Mouse (Mus musculus) ES-E14 (cell line): Measurements from ENCODE around the gene Myo1c. TPM values are rescaled to one million over a fixed set of nuclear protein-coding genes. Genes with fewer than 3 reads are reported as not detected.

Source experiments
- DNase-seq: peaks from one replicate; pipeline ENCODE4 v3.0.0-alpha.2; 2013; ENCODE audit warnings: low read depth, low spot score
- H3K27ac ChIP-seq: 2 replicates; pipeline ENCODE4 v1.5.1; 2012; ENCODE audit warnings: low read depth, mild to moderate bottlenecking, low read length, moderate library complexity, mixed read lengths; ENCODE audit not compliant: poor library complexity, insufficient read depth, severe bottlenecking
- H3K36me3 ChIP-seq: 2 replicates; pipeline ENCODE4 v1.6.1; 2012; ENCODE audit warnings: mild to moderate bottlenecking, low read length, moderate library complexity, mixed read lengths; ENCODE audit not compliant: control insufficient read depth, poor library complexity, insufficient read depth, severe bottlenecking
- H3K4me1 ChIP-seq, 2 experiments: fragments of 150-350 bp in 1 of 2; sonication (generic) in 1 of 2; 2 replicates each; pipeline ENCODE4 v1.6.1; 2012; ENCODE audit warnings: low read length in 2 of 2, mild to moderate bottlenecking in 1 of 2, mixed read lengths in 1 of 2; ENCODE audit not compliant: control insufficient read depth in 2 of 2, insufficient read depth in 2 of 2, poor library complexity in 1 of 2
- H3K4me3 ChIP-seq, 2 experiments: fragments of 150-350 bp in 1 of 2; sonication (generic) in 1 of 2; 2 replicates each; pipeline ENCODE4 v1.5.1; 2012; ENCODE audit warnings: low read length in 2 of 2, low read depth in 1 of 2, mild to moderate bottlenecking in 1 of 2, mixed read lengths in 1 of 2; ENCODE audit not compliant: insufficient read depth in 1 of 2, poor library complexity in 1 of 2, severe bottlenecking in 1 of 2
- H3K9ac ChIP-seq: 2 replicates; pipeline ENCODE4 v1.6.1; 2012; ENCODE audit warnings: low read depth, mild to moderate bottlenecking, low read length, mixed read lengths; ENCODE audit not compliant: poor library complexity, insufficient read depth, severe bottlenecking
- H3K9me3 ChIP-seq: fragments of 150-350 bp; sonication (generic); 2 replicates; pipeline ENCODE4 v1.6.1; 2012; ENCODE audit warnings: low read depth, mild to moderate bottlenecking, low read length; ENCODE audit not compliant: control insufficient read depth, insufficient read depth
- CHD2 ChIP-seq: IDR thresholded peaks from 2 replicates; pipeline ENCODE4 v1.6.1; 2014; ENCODE audit warnings: mild to moderate bottlenecking, low read depth, low read length, inconsistent platforms
- HCFC1 ChIP-seq: IDR thresholded peaks from 2 replicates; pipeline ENCODE4 v1.6.1; 2012; ENCODE audit warnings: low read length, inconsistent platforms, borderline replicate concordance; ENCODE audit not compliant: insufficient read depth
- MAFK ChIP-seq: IDR thresholded peaks from 2 replicates; pipeline ENCODE4 v1.6.1; 2014; ENCODE audit warnings: mild to moderate bottlenecking, low read depth, low read length, inconsistent platforms; ENCODE audit not compliant: insufficient read depth
- ZC3H11A ChIP-seq: IDR thresholded peaks from 2 replicates; pipeline ENCODE4 v1.6.1; 2012; ENCODE audit warnings: low read depth, mild to moderate bottlenecking, inconsistent platforms, low read length, borderline replicate concordance
- ZNF384 ChIP-seq: IDR thresholded peaks from 2 replicates; pipeline ENCODE4 v1.6.1; 2012; ENCODE audit warnings: low read depth, low read length, inconsistent platforms
- in situ Hi-C, 2 experiments: fragments of 600-800 bp; cut with MboI; formaldehyde crosslinking; loops; one replicate each; pipeline ENCODE4 v1.15.1; 2025; ENCODE audit warnings: low sequenced_read_pairs in 2 of 2, inconsistent platforms in 1 of 2; ENCODE audit not compliant: unreplicated experiment in 2 of 2
- total RNA-seq: library from RNA; depleted of rRNA; stranded (reverse); fragments of 300-350 nt; gene quantifications from 2 replicates; pipeline ENCODE4 v1.2.3, GENCODE M21; 2012

Gene Myo1c
- total RNA-seq, 1 experiment: 62.8 TPM

GRCm38 (mm10) chr11:75668621-75669020 lies 18.3 kb downstream of the Myo1c start:
- Histone ChIP-seq H3K9me3 (no peaks in the 10 kb centered on the region), H3K27ac (no peak overlapping the region), H3K9ac (no peak overlapping the region), H3K4me1 (no peaks in the 10 kb centered on the region; a peak in 1 of 4 replicates), H3K36me3 (peaks cover 69% of the 10 kb centered on the region), H3K4me3 (no peak overlapping the region)
- TF ChIP-seq MAFK (no peak), HCFC1 (no peak), ZNF384 (no peak), CHD2 (no peak), ZC3H11A (no peak)
- no peak for DNase-seq
- in situ Hi-C loops: no loop called here

GRCm38 (mm10) chr11:75669176-75669852 lies 19.0 kb downstream of the Myo1c start:
- Histone ChIP-seq H3K9me3 (no peaks in the 10 kb centered on the region), H3K9ac (no peak overlapping the region), H3K4me3 (no peak overlapping the region), H3K36me3 (peaks cover 69% of the 10 kb centered on the region), H3K27ac (no peak overlapping the region), H3K4me1 (no peaks in the 10 kb centered on the region; a peak in 1 of 4 replicates)
- no peak for DNase-seq
- in situ Hi-C loops: no loop called here
- TF ChIP-seq ZC3H11A: no peak
- TF ChIP-seq MAFK: no peak
- TF ChIP-seq ZNF384: no peak
- no peak for TF ChIP-seq HCFC1
- no peak for TF ChIP-seq CHD2

- Histone ChIP-seq H3K36me3 (peaks cover 69% of the 10 kb centered on the region), H3K27ac (no peak overlapping the region), H3K4me3 (no peak overlapping the region), H3K9me3 (no peaks in the 10 kb centered on the region), H3K9ac (no peak overlapping the region), H3K4me1 (no peaks in the 10 kb centered on the region; a peak in 1 of 4 replicates)
- no peak for DNase-seq
- in situ Hi-C loops: no loop called here
- TF ChIP-seq MAFK (no peak), ZC3H11A (no peak), CHD2 (no peak), ZNF384 (no peak), HCFC1 (no peak)
Measured at GRCm38 (mm10) chr11:75669853-75670200, 19.5 kb downstream of the Myo1c start.

GRCm38 (mm10) chr11:75671426-75672180 lies 21.3 kb downstream of the Myo1c start:
- in situ Hi-C loops: no loop called here
- no peak overlapping the region for H3K27ac ChIP-seq
- no peak for DNase-seq
- H3K4me3 ChIP-seq: no peak overlapping the region
- H3K9ac ChIP-seq: no peak overlapping the region
- H3K9me3 ChIP-seq: no peaks in the 10 kb centered on the region
- TF ChIP-seq HCFC1 (no peak), ZC3H11A (no peak), CHD2 (no peak), ZNF384 (no peak), MAFK (no peak)
- no peaks in the 10 kb centered on the region; a peak in 1 of 4 replicates for H3K4me1 ChIP-seq
- H3K36me3 ChIP-seq: peaks cover 56% of the 10 kb centered on the region
